ENCODE assay signal across 9 mouse cellular contexts in genomic region chr16:20701729-20702521, GRCm38 (mm10). TPM values are rescaled to one million over a fixed set of nuclear protein-coding genes. Genes with fewer than 3 reads are reported as not detected.
A peak's percentile ranks its signal among the peaks of the same experiment; 100 is the strongest.
DNase-seq lines count a peak whose midpoint lies in the region; ATAC-seq and TF ChIP-seq lines count a peak whose summit lies in the region.
"Had no signal": no experiment of that assay in that cellular context is flagged by ENCODE, and none has a peak within 500 bp of the region (broad histone marks: within the 10 kb centered on the region; RNA-seq: fewer than 3 reads in every experiment).

No protein-coding gene starts in this region.

- H3K27me3 ChIP-seq in heart, embryonic 13.5 days (replicated peaks) = no peaks in the 10 kb centered on the region
- H3K27me3 ChIP-seq in heart, adult 2 months (ENCODE audit: control insufficient read depth, insufficient read depth, low read length) = no peaks in the 10 kb centered on the region
- no peaks in the 10 kb centered on the region for H3K27me3 ChIP-seq in hindbrain, embryonic 12.5 days
- H3K27me3 ChIP-seq in midbrain, embryonic 15.5 days (replicated peaks) = no peaks in the 10 kb centered on the region

- no peaks in the 10 kb centered on the region for H3K9me3 ChIP-seq in heart, embryonic 13.5 days
- H3K9me3 ChIP-seq in hindbrain, embryonic 12.5 days (replicated peaks) = no peaks in the 10 kb centered on the region
- H3K9me3 ChIP-seq in midbrain, embryonic 15.5 days = no peaks in the 10 kb centered on the region

- peak overlapping the region; percentile 69 for H3K9ac ChIP-seq in heart, embryonic 13.5 days
- no peak overlapping the region for H3K9ac ChIP-seq in heart, adult 2 months (ENCODE audit: low read depth, low read length)
- H3K9ac ChIP-seq in hindbrain, embryonic 12.5 days = peak overlapping the region; percentile 27; the same call in 1 of the 2 replicates
- H3K9ac ChIP-seq in midbrain, embryonic 15.5 days = peak overlapping the region; percentile 20; the same call in 1 of the 2 replicates

- peak overlapping the region; percentile 13 for H3K4me2 ChIP-seq in heart, embryonic 13.5 days
- peak overlapping the region; percentile 16; the same call in 1 of the 2 replicates for H3K4me2 ChIP-seq in hindbrain, embryonic 12.5 days (replicated peaks)
- no peak overlapping the region for H3K4me2 ChIP-seq in midbrain, embryonic 15.5 days

- no peaks in the 10 kb centered on the region for H3K79me2 ChIP-seq in heart, adult 2 months (replicated peaks; ENCODE audit: control insufficient read depth, insufficient read depth, low read length)

- H3K27ac ChIP-seq in heart, embryonic 13.5 days (replicated peaks) = no peak overlapping the region
- H3K27ac ChIP-seq in heart, adult 2 months = no peak overlapping the region
- peak overlapping the region; percentile 84 for H3K27ac ChIP-seq in hindbrain, embryonic 12.5 days
- peak overlapping the region; percentile 22 for H3K27ac ChIP-seq in midbrain, embryonic 15.5 days
- H3K27ac ChIP-seq: macrophage had no signal

- intact Hi-C loops in heart, adult 2 months (cut with DNase I) = no loop called here

- no peak for ATAC-seq in heart, embryonic 13.5 days (ENCODE audit: extremely low read depth, insufficient number of reproducible peaks, low FRiP score, low TSS enrichment)
- ATAC-seq in hindbrain, embryonic 12.5 days (ENCODE audit: low FRiP score) = peak; percentile 49
- no peak; the same call in 1 of the 2 replicates for ATAC-seq in midbrain, embryonic 15.5 days (replicated peaks)

- TF ChIP-seq EP300 in heart, adult 2 months (IDR thresholded peaks at IDR 0.05; ENCODE audit: insufficient read depth, low read depth, low read length) = no peak

- 39% methylated on average over 12 of the region's 12 CpGs for WGBS in heart, embryonic 13.5 days
- 72% methylated on average over 12 of the region's 12 CpGs for WGBS in heart, adult 2 months
- WGBS in hindbrain, embryonic 12.5 days = 12% methylated on average over 12 of the region's 12 CpGs
- 11% methylated on average over 12 of the region's 12 CpGs for WGBS in midbrain, embryonic 15.5 days

- no peak for DNase-seq in heart, adult 2 months
- DNase-seq in ZHBTc4 (ENCODE audit: low read depth, low spot score) (peak; percentile 64), adipocyte (ENCODE audit: low spot score) (no peak)
- no peak for DNase-seq in frontal cortex, postnatal 10 days (ENCODE audit: low spot score in 2 of 2)
- no peak for DNase-seq in gastrocnemius, adult 18-20 months (ENCODE audit: low spot score)

- no peak for TF ChIP-seq CTCF in heart, adult 2 months (IDR thresholded peaks at IDR 0.05)

- no peak overlapping the region for H3K4me3 ChIP-seq in heart, embryonic 13.5 days
- no peak overlapping the region for H3K4me3 ChIP-seq in heart, adult 2 months
- no peak overlapping the region for H3K4me3 ChIP-seq in hindbrain, embryonic 12.5 days
- no peak overlapping the region for H3K4me3 ChIP-seq in midbrain, embryonic 15.5 days

- TF ChIP-seq POLR2A in heart, adult 2 months (IDR thresholded peaks at IDR 0.05; ENCODE audit: insufficient read depth, low read depth, low read length) = no peak

- peaks cover 21% of the 10 kb centered on the region for H3K4me1 ChIP-seq in heart, embryonic 13.5 days
- no peaks in the 10 kb centered on the region for H3K4me1 ChIP-seq in heart, adult 2 months (ENCODE audit: control insufficient read depth, insufficient read depth, low read length)
- H3K4me1 ChIP-seq in hindbrain, embryonic 12.5 days = peaks cover 27% of the 10 kb centered on the region
- peaks cover 22% of the 10 kb centered on the region for H3K4me1 ChIP-seq in midbrain, embryonic 15.5 days

- peaks cover 42% of the 10 kb centered on the region for H3K36me3 ChIP-seq in heart, embryonic 13.5 days
- no peaks in the 10 kb centered on the region for H3K36me3 ChIP-seq in heart, adult 2 months (ENCODE audit: control insufficient read depth, insufficient read depth, low read length)
- H3K36me3 ChIP-seq in hindbrain, embryonic 12.5 days = peaks cover 41% of the 10 kb centered on the region
- peaks cover 10% of the 10 kb centered on the region for H3K36me3 ChIP-seq in midbrain, embryonic 15.5 days (replicated peaks)

RNA-seq across cellular contexts. Expression of gene Fam131a, which starts 8.9 kb away (rescaled TPM):
- 5.1 and 6.0 TPM in 2 replicates for polyA plus RNA-seq in heart, embryonic 13.5 days (2015; fragmentation: Nextera tagmentation; extraction: Ambion mirVana)
- total RNA-seq in heart, adult 2 months (2021) = 10 to 100 TPM; 22.2 to 24.6 TPM
- polyA plus RNA-seq in heart, adult 2 months (2012; rRNA removed) = 31.3 and 40.5 TPM in 2 replicates
- polyA plus RNA-seq in hindbrain, embryonic 12.5 days (2016; fragmentation: Nextera tagmentation; extraction: Ambion mirVana) = 19.4 and 19.8 TPM in 2 replicates
- polyA plus RNA-seq in midbrain, embryonic 15.5 days (2015; fragmentation: Nextera tagmentation; extraction: Ambion mirVana) = 58.1 and 58.5 TPM in 2 replicates
- 10 to 100 TPM; 47.5 to 59.9 TPM for total RNA-seq in gastrocnemius, adult 18-20 months (2021)

RNA-seq across cellular contexts. Expression of gene Polr2h, which starts 15.5 kb away (rescaled TPM):
- polyA plus RNA-seq in heart, embryonic 13.5 days (2015; fragmentation: Nextera tagmentation; extraction: Ambion mirVana) = 52.6 and 56.2 TPM in 2 replicates
- 1 to 10 TPM; 9.0 TPM for total RNA-seq in heart, adult 2 months (2021)
- polyA plus RNA-seq in heart, adult 2 months (2012; rRNA removed) = 11.8 and 12.6 TPM in 2 replicates
- 68.6 and 80.7 TPM in 2 replicates for polyA plus RNA-seq in hindbrain, embryonic 12.5 days (2016; fragmentation: Nextera tagmentation; extraction: Ambion mirVana)
- 82.3 and 90.6 TPM in 2 replicates for polyA plus RNA-seq in midbrain, embryonic 15.5 days (2015; fragmentation: Nextera tagmentation; extraction: Ambion mirVana)
- 1 to 10 TPM; 7.8 to 9.5 TPM for total RNA-seq in gastrocnemius, adult 18-20 months (2021)

RNA-seq across cellular contexts. Expression of gene Clcn2, which starts 15.6 kb away (rescaled TPM):
- polyA plus RNA-seq in heart, embryonic 13.5 days (2015; fragmentation: Nextera tagmentation; extraction: Ambion mirVana) = 3.9 and 4.3 TPM in 2 replicates
- 1 to 10 TPM; 1.3 to 1.8 TPM for total RNA-seq in heart, adult 2 months (2021)
- polyA plus RNA-seq in heart, adult 2 months (2012; rRNA removed) = 5.9 and 8.0 TPM in 2 replicates
- 40.0 and 40.5 TPM in 2 replicates for polyA plus RNA-seq in hindbrain, embryonic 12.5 days (2016; fragmentation: Nextera tagmentation; extraction: Ambion mirVana)
- 33.7 and 33.8 TPM in 2 replicates for polyA plus RNA-seq in midbrain, embryonic 15.5 days (2015; fragmentation: Nextera tagmentation; extraction: Ambion mirVana)
- total RNA-seq in gastrocnemius, adult 18-20 months (2021) = 1 to 10 TPM in 1 of 2 experiments, under 1 TPM in 1; 0.64 to 1.1 TPM

RNA-seq across cellular contexts. Expression of gene Chrd, which starts 31.0 kb away (rescaled TPM):
- 0.39 and 0.83 TPM in 2 replicates for polyA plus RNA-seq in heart, embryonic 13.5 days (2015; fragmentation: Nextera tagmentation; extraction: Ambion mirVana)
- total RNA-seq in heart, adult 2 months (2021) = 1 to 10 TPM; 2.0 to 2.2 TPM
- 3.6 and 4.8 TPM in 2 replicates for polyA plus RNA-seq in heart, adult 2 months (2012; rRNA removed)
- 6.0 and 6.4 TPM in 2 replicates for polyA plus RNA-seq in hindbrain, embryonic 12.5 days (2016; fragmentation: Nextera tagmentation; extraction: Ambion mirVana)
- polyA plus RNA-seq in midbrain, embryonic 15.5 days (2015; fragmentation: Nextera tagmentation; extraction: Ambion mirVana) = 5.6 and 5.7 TPM in 2 replicates
- 1 to 10 TPM; 2.1 to 3.1 TPM for total RNA-seq in gastrocnemius, adult 18-20 months (2021)
- polyA plus RNA-seq: macrophage had no signal

RNA-seq across cellular contexts. Expression of gene Thpo, which starts 32.4 kb away (rescaled TPM):
- polyA plus RNA-seq in heart, embryonic 13.5 days (2015; fragmentation: Nextera tagmentation; extraction: Ambion mirVana) = 0.11 and 0.25 TPM in 2 replicates
- total RNA-seq in heart, adult 2 months (2021) = under 1 TPM in 1 of 2 experiments, not detected in 1; 0.18 TPM
- polyA plus RNA-seq in heart, adult 2 months (2012; rRNA removed) = 0.41 and 0.84 TPM in 2 replicates
- polyA plus RNA-seq in hindbrain, embryonic 12.5 days (2016; fragmentation: Nextera tagmentation; extraction: Ambion mirVana) = 0.96 and 0.98 TPM in 2 replicates
- polyA plus RNA-seq in midbrain, embryonic 15.5 days (2015; fragmentation: Nextera tagmentation; extraction: Ambion mirVana) = 1.3 and 1.7 TPM in 2 replicates
- total RNA-seq in gastrocnemius, adult 18-20 months (2021) = 10 to 100 TPM in 1 of 2 experiments, 1 to 10 TPM in 1; 6.2 to 10.4 TPM
- polyA plus RNA-seq: macrophage had no signal

Comparison
In these comparisons a context has a peak if more than half of its experiments do, and no peak if none do; other contexts are left out.
1. H3K27ac ChIP-seq: peak in hindbrain, embryonic 12.5 days (single experiment) and midbrain, embryonic 15.5 days (single experiment); none in heart, embryonic 13.5 days (single experiment) and heart, adult 2 months (single experiment).